Mouse (Mus musculus): ENCODE results near the gene Cfap43. TPM values are rescaled to one million over a fixed set of nuclear protein-coding genes. Genes with fewer than 3 reads are reported as not detected.

Gene Cfap43
- polyA plus RNA-seq, 1 experiment from 2014 or later: 0.06 TPM

DNA sequence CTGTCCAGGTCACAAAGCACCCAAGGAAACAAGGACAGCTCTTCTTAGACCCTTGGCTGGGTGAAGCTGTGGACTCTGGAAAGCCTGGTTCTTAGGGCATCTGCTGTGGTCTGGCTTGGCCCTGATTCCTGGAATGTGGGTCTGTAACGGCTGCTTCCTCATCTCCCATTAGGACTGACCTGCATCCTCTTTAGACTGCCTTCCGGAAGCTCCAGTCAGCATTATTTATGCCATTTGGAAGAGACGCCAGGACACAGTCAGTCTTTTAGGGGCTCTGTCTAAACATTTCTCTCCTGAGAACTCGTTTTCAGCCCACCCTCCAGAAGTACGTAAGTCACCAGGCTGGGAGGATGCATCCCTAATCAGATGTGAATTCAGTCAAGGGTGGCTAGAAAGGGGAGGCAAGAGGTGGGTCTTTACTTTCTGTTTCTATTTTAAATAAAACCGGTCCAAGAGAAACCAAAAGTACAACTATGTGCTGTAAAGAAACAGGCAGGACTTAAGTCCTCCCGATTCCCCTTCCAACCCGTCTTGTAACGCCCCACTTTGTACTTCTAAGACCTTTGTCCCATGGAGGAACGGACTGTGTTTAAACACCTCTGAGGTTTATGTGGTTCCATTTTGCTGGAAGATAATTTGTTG, 28.5 kb downstream of the Cfap43 start:
- H3K9me3 ChIP-seq: no peaks in the 10 kb centered on the region
- H3K36me3 ChIP-seq: peaks cover 22% of the 10 kb centered on the region
- no peaks in the 10 kb centered on the region for H3K27me3 ChIP-seq (ENCODE audit: insufficient read depth, poor library complexity, severe bottlenecking)
- peak overlapping the region; percentile 36; the same call in 1 of the 2 replicates for H3K27ac ChIP-seq
- peaks cover 35% of the 10 kb centered on the region for H3K4me1 ChIP-seq
- WGBS: 75% methylated on average over 10 of the region's 10 CpGs
- no peak for DNase-seq (ENCODE audit: low spot score)
- H3K4me3 ChIP-seq: no peak overlapping the region

- H3K4me1 ChIP-seq: peaks cover 52% of the 10 kb centered on the region
These were observed 31.1 kb downstream of the Cfap43 start for GRCm38 (mm10) chr19:47888037-47888436.

DNA sequence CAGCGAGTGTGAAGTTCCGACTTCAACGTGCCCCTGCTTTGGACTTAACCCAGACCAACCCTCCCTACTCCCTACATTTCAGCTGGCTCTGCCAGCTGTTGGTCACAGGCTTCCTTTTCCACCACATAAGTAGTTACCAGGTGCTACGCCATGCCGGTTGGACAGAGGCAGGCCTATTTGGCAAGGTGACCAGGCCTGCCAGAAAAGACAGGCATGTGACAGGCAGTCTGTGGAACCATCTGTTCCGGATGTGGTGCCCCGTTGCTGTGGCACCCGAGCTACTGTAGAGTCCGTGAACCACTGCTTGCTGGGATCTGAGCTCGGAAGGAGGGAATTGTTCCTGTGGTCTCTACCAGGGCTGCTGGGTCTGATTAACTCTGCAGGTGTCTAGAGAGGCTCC, 31.7 kb downstream of the Cfap43 start:
- no peak overlapping the region for H3K27ac ChIP-seq
- H3K36me3 ChIP-seq: no peaks in the 10 kb centered on the region
- DNase-seq (ENCODE audit: low spot score): no peak
- H3K4me1 ChIP-seq: peaks cover 52% of the 10 kb centered on the region
- H3K4me3 ChIP-seq: no peak overlapping the region
- H3K27me3 ChIP-seq (ENCODE audit: insufficient read depth, poor library complexity, severe bottlenecking): no peaks in the 10 kb centered on the region
- H3K9me3 ChIP-seq: no peaks in the 10 kb centered on the region
- 93% methylated on average over 10 of the region's 10 CpGs for WGBS

More at GRCm38 (mm10) chr19:47888037-47888436, 31.1 kb downstream of the Cfap43 start:
- H3K27me3 ChIP-seq (ENCODE audit: insufficient read depth, poor library complexity, severe bottlenecking): no peaks in the 10 kb centered on the region
- no peak overlapping the region for H3K4me3 ChIP-seq
- no peaks in the 10 kb centered on the region for H3K9me3 ChIP-seq
- no peaks in the 10 kb centered on the region for H3K36me3 ChIP-seq
- H3K27ac ChIP-seq: no peak overlapping the region
- DNase-seq (ENCODE audit: low spot score): no peak
- WGBS: 88% methylated on average over 8 of the region's 8 CpGs

DNA sequence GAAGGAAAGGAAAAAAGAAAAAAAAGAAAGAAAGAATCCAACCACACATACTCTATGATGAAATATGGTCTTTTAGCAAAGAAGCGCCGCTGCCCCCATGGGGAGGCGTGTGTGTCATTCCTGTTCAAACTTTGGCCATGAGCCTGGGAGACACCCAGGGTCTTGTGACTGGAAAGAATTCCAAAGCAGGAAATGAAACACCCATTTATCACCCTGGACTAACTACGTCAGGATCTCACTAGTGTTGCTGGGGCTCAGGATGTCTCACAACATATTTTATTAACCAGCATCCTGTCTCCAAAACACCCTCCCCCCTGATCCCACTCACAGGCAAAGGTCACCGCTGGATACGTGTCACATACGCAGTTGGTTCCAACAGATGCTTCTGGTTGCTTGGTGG, 32.5 kb downstream of the Cfap43 start:
- H3K36me3 ChIP-seq: no peaks in the 10 kb centered on the region
- no peak overlapping the region for H3K4me3 ChIP-seq
- DNase-seq (ENCODE audit: low spot score): no peak
- no peaks in the 10 kb centered on the region for H3K9me3 ChIP-seq
- 0 out of 2 replicates have a peak overlapping the region, but pooled peaks have one; percentile 16 for H3K27ac ChIP-seq
- H3K4me1 ChIP-seq: peaks cover 44% of the 10 kb centered on the region
- H3K27me3 ChIP-seq (ENCODE audit: insufficient read depth, poor library complexity, severe bottlenecking): no peaks in the 10 kb centered on the region
- WGBS: 68% methylated on average over 7 of the region's 7 CpGs

DNA sequence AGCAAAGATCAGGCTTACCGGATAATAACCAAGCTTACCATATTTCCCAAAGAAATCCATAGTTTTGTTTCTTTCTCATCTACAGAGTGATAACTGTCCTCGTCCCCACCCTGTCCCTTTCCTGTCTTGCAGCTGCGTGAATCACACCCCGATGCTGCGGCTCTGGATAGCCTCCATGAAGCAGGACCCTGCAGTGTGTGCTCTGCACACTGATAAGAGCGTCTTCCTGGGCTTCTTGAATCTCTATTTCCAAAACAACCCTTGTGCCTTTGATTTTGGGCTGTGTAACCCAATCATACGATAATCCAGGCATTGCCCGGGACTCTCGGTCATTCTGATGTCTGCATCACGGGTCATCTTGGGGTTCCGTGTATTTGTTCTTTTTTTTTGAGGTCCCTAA, 33.2 kb downstream of the Cfap43 start:
- no peaks in the 10 kb centered on the region for H3K9me3 ChIP-seq
- peaks cover 43% of the 10 kb centered on the region for H3K4me1 ChIP-seq
- no peaks in the 10 kb centered on the region for H3K36me3 ChIP-seq
- no peak for DNase-seq (ENCODE audit: low spot score)
- peaks cover 3% of the 10 kb centered on the region; the same call in 1 of the 2 replicates for H3K27me3 ChIP-seq (ENCODE audit: insufficient read depth, poor library complexity, severe bottlenecking)
- WGBS: 60% methylated on average over 11 of the region's 11 CpGs
- H3K4me3 ChIP-seq: no peak overlapping the region
- H3K27ac ChIP-seq: no peak overlapping the region

- Histone ChIP-seq H3K27ac (0 out of 2 replicates have a peak overlapping the region, but pooled peaks have one; percentile 18), H3K27me3 (ENCODE audit: insufficient read depth, poor library complexity, severe bottlenecking) (peaks cover 7% of the 10 kb centered on the region; the same call in 1 of the 2 replicates), H3K9me3 (no peaks in the 10 kb centered on the region), H3K4me1 (peaks cover 38% of the 10 kb centered on the region), H3K36me3 (no peaks in the 10 kb centered on the region), H3K4me3 (no peak overlapping the region)
- no peak for DNase-seq (ENCODE audit: low spot score)
- 41% methylated on average over 7 of the region's 7 CpGs for WGBS
These were observed 33.8 kb downstream of the Cfap43 start for GRCm38 (mm10) chr19:47885191-47885743.

DNA sequence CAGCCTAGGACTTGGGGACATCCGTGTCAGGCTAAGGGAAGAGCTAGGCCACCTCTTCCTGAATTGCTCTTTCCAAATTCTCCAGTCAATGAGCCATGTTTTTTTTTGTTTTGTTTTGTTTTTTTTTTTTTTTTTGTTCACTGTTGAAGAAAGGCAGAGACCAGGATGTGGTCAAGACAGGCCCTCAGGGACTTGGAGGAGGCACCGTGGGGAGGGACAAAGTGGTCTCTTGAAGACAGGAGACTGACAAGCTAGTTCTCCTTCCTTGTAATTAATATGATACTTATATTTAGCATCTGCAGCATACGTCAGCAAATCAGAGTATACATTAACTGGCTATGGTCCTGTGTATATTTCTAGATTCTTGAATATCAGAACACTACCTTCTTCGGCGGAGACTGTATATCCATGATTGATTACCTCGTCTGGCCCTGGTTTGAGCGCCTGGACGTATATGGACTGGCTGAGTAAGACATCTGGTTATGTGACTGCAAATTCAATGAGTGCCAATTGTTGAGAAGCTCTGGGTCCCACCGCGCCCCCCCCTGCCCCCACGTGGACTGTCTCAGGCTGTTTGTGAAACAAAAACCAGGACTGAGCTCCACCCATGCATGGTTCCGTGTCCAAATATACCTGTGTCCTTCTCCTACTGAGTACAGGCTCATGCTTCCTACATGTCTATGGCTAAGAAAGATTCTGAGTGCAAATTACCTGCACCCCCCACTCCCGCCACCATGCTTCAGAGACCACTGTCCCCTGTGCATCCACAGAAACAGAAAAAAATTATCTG, 34.6 kb downstream of the Cfap43 start:
- Histone ChIP-seq H3K36me3 (no peaks in the 10 kb centered on the region), H3K9me3 (no peaks in the 10 kb centered on the region), H3K27me3 (ENCODE audit: insufficient read depth, poor library complexity, severe bottlenecking) (peaks cover 7% of the 10 kb centered on the region; the same call in 1 of the 2 replicates), H3K4me3 (no peak overlapping the region), H3K4me1 (peaks cover 36% of the 10 kb centered on the region), H3K27ac (0 out of 2 replicates have a peak overlapping the region, but pooled peaks have one; percentile 56)
- 76% methylated on average over 13 of the region's 13 CpGs for WGBS
- no peak for DNase-seq (ENCODE audit: low spot score)

GRCm38 (mm10) chr19:47882882-47883254, 36.2 kb downstream of the Cfap43 start:
- peak overlapping the region; percentile 44; the same call in 1 of the 2 replicates for H3K27ac ChIP-seq

DNA sequence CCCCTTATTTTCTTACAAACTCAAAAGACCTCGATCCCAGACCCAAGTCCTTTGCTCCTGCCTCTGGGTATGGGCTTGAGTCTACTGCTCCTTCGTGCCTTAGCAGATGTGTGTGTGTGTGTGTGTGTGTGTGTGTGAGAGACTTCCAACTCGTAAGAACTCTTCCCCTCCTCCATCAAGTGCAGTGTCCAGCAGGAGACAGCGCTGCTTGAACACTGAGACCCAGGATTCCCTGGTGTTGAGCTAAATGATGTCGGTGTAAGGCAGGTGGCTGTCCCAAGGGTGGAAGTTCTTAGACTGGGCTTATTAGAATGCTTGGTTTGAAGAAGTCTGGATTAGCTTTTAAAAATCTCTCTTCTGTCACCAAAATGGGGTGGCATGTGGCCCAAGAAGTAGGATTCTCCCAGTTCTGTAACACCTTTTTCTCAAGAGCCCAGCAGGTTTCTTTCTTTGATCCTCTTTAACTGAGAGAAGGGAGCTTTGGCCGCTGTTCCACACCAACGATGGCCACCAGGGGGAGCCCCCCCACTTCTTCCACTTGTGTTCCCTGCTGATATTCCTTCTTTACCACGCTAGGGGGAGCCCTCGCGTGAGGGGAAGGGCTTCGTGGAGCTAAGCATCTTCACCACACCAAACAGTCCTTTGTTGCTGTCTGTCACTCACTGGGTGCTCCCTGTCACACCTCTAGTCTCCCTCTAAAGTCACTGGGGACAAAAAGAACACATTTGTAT, 36.8 kb downstream of the Cfap43 start:
- H3K27ac ChIP-seq: no peak overlapping the region
- peaks cover 7% of the 10 kb centered on the region; the same call in 1 of the 2 replicates for H3K27me3 ChIP-seq (ENCODE audit: insufficient read depth, poor library complexity, severe bottlenecking)
- DNase-seq (ENCODE audit: low spot score): peak; percentile 90
- H3K4me1 ChIP-seq: peaks cover 36% of the 10 kb centered on the region
- no peaks in the 10 kb centered on the region for H3K36me3 ChIP-seq
- no peak overlapping the region for H3K4me3 ChIP-seq
- WGBS: 22% methylated on average over 11 of the region's 11 CpGs
- H3K9me3 ChIP-seq: no peaks in the 10 kb centered on the region

More at GRCm38 (mm10) chr19:47882882-47883254, 36.2 kb downstream of the Cfap43 start:
- WGBS: 56% methylated on average over 9 of the region's 9 CpGs
- peaks cover 36% of the 10 kb centered on the region for H3K4me1 ChIP-seq
- H3K36me3 ChIP-seq: no peaks in the 10 kb centered on the region
- no peaks in the 10 kb centered on the region for H3K9me3 ChIP-seq
- no peak for DNase-seq (ENCODE audit: low spot score)
- no peak overlapping the region for H3K4me3 ChIP-seq
- H3K27me3 ChIP-seq (ENCODE audit: insufficient read depth, poor library complexity, severe bottlenecking): peaks cover 7% of the 10 kb centered on the region; the same call in 1 of the 2 replicates

- no peak overlapping the region for H3K27ac ChIP-seq
- H3K9me3 ChIP-seq: no peaks in the 10 kb centered on the region
- peaks cover 32% of the 10 kb centered on the region for H3K4me1 ChIP-seq
- WGBS: 76% methylated on average over 7 of the region's 7 CpGs
- no peaks in the 10 kb centered on the region for H3K36me3 ChIP-seq
- H3K4me3 ChIP-seq: no peak overlapping the region
- no peak for DNase-seq (ENCODE audit: low spot score)
- peaks cover 7% of the 10 kb centered on the region; the same call in 1 of the 2 replicates for H3K27me3 ChIP-seq (ENCODE audit: insufficient read depth, poor library complexity, severe bottlenecking)
These were observed 37.5 kb downstream of the Cfap43 start for GRCm38 (mm10) chr19:47881538-47881937.

DNA sequence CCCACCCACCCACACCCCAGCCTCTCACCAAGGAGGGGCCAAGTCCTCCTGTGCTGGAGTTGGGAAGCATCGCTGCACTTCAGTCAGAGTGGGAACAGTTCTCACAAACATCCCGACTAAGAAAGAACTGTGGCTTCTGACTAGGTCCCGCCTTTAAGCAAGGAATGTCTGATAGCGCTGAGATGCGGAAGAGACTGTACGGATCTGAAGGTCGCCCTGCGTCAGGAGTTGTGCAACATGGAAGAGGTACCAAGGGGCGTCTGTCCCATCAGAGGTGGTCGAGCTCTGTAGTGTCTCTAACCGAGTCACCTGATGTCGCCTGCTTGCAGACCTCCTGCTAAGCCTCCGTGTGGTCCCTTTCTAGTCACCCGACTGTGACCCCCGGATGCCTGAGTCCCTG, 42.8 kb downstream of the Cfap43 start:
- H3K27ac ChIP-seq: no peak overlapping the region
- peaks cover 6% of the 10 kb centered on the region; the same call in 1 of the 2 replicates for H3K4me1 ChIP-seq
- no peaks in the 10 kb centered on the region for H3K36me3 ChIP-seq
- H3K4me3 ChIP-seq: no peak overlapping the region
- no peak for DNase-seq (ENCODE audit: low spot score)
- H3K27me3 ChIP-seq (ENCODE audit: insufficient read depth, poor library complexity, severe bottlenecking): peaks cover 14% of the 10 kb centered on the region; the same call in 1 of the 2 replicates
- WGBS: 56% methylated on average over 15 of the region's 15 CpGs
- no peaks in the 10 kb centered on the region for H3K9me3 ChIP-seq

DNA sequence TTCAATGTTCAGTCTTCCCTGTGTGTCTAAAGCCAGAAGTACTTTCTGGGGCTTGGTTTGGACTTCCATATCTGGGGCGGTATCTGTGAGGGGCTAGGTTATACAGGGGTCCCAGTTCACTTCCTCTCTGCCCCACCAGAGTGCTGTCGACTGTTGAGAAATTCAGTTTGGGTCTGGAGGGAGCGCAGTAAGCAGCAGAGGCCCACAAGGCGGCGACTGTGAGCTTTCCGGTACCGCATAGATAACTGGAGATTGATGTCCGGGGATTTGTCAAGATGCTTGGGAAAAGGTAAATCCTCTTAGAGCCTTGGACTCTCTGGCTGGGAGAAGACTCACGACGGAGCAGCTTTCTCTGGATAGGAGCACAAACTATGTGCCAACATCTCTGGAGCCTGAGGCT, 47.6 kb downstream of the Cfap43 start:
- WGBS: 31% methylated on average over 10 of the region's 10 CpGs
- H3K27ac ChIP-seq: no peak overlapping the region
- H3K36me3 ChIP-seq: no peaks in the 10 kb centered on the region
- no peak for DNase-seq (ENCODE audit: low spot score)
- H3K4me1 ChIP-seq: peaks cover 6% of the 10 kb centered on the region; the same call in 1 of the 2 replicates
- H3K9me3 ChIP-seq: no peaks in the 10 kb centered on the region
- peaks cover 15% of the 10 kb centered on the region; the same call in 1 of the 2 replicates for H3K27me3 ChIP-seq (ENCODE audit: insufficient read depth, poor library complexity, severe bottlenecking)
- H3K4me3 ChIP-seq: no peak overlapping the region

Data from heart, embryonic 10.5 days (tissue).